Mouse (Mus musculus) midbrain, postnatal 0 days (tissue): Measurements from ENCODE around the gene Pou6f2. TPM values are rescaled to one million over a fixed set of nuclear protein-coding genes. Genes with fewer than 3 reads are reported as not detected.

ENCODE experiments used
- ATAC-seq: fragments of 200-750 bp; cut with Nextera tagmentation; 2 replicates; pipeline ENCODE4 v1.8.0; 2017; ENCODE audit warnings: moderate number of reproducible peaks, mild to moderate bottlenecking, moderate TSS enrichment, moderate library complexity; ENCODE audit not compliant: low FRiP score
- DNase-seq: peaks from one replicate; pipeline ENCODE4 v3.0.0-alpha.2; 2015; ENCODE audit warnings: low spot score
- H3K27ac ChIP-seq: fragments of 300-500 bp; sonication (generic); 2 replicates; pipeline ENCODE4 v1.5.1; 2014; ENCODE audit warnings: low read depth, mild to moderate bottlenecking, low read length, mixed read lengths
- H3K27me3 ChIP-seq: fragments of 300-500 bp; sonication (generic); 2 replicates; pipeline ENCODE4 v1.6.1; 2014; ENCODE audit warnings: low read length, control low read depth, mixed read lengths; ENCODE audit not compliant: insufficient read depth
- H3K36me3 ChIP-seq: fragments of 300-500 bp; sonication (generic); 2 replicates; pipeline ENCODE4 v1.6.1; 2014; ENCODE audit warnings: low read length, control low read depth, mixed read lengths; ENCODE audit not compliant: insufficient read depth
- H3K4me1 ChIP-seq: fragments of 300-500 bp; sonication (generic); 2 replicates; pipeline ENCODE4 v1.6.1; 2014; ENCODE audit warnings: mild to moderate bottlenecking, control low read depth, antibody characterized with exemption, low read length, mixed read lengths; ENCODE audit not compliant: insufficient read depth
- H3K4me2 ChIP-seq: fragments of 300-500 bp; sonication (generic); 2 replicates; pipeline ENCODE4 v1.6.1; 2014; ENCODE audit warnings: low read depth, mild to moderate bottlenecking, low read length, mixed read lengths; ENCODE audit not compliant: poor library complexity, severe bottlenecking
- H3K4me3 ChIP-seq: fragments of 300-500 bp; sonication (generic); 2 replicates; pipeline ENCODE4 v1.5.1; 2014; ENCODE audit warnings: low read depth, mild to moderate bottlenecking, low read length, moderate library complexity
- H3K9ac ChIP-seq: fragments of 300-500 bp; sonication (generic); replicated peaks from 2 replicates; pipeline ENCODE4 v1.6.1; 2014; ENCODE audit warnings: mild to moderate bottlenecking, low read length, moderate library complexity, mixed read lengths; ENCODE audit not compliant: poor library complexity, severe bottlenecking
- H3K9me3 ChIP-seq: fragments of 300-500 bp; sonication (generic); 2 replicates; pipeline ENCODE4 v1.6.1; 2016; ENCODE audit warnings: low read length, control low read depth
- CTCF ChIP-seq: IDR thresholded peaks from 2 replicates; pipeline ENCODE4 v1.5.1; 2016; ENCODE audit warnings: antibody characterized with exemption, mild to moderate bottlenecking
- WGBS: fragments of 180-500 bp; shearing (Covaris S2); extraction: QIAGEN DNeasy Blood & Tissue Kit; methylation state at CpG from one replicate; pipeline ENCODE4 v1.1.7; 2014; 5-methylcytosine and 5-hydroxymethylcytosine counted together
- polyA plus RNA-seq: library from polyadenylated mRNA; unstranded; fragments of >200 nt; fragmentation: Nextera tagmentation; extraction: Ambion mirVana; gene quantifications from 2 replicates; pipeline ENCODE4 v1.2.1, GENCODE M21; 2015
- total RNA-seq: library from RNA; depleted of rRNA; stranded (reverse); fragments of >200 nt; gene quantifications from 2 replicates; pipeline ENCODE4 v1.2.3, GENCODE M21; 2014

Gene Pou6f2
- total and polyA plus RNA-seq, 2 experiments from 2014 or later: 1.8 to 14.1 TPM

- Histone ChIP-seq H3K27ac (no peak overlapping the region), H3K9me3 (no peaks in the 10 kb centered on the region), H3K4me2 (no peak overlapping the region), H3K36me3 (no peaks in the 10 kb centered on the region), H3K4me1 (no peaks in the 10 kb centered on the region; the same call in 1 of the 2 replicates), H3K9ac (no peak overlapping the region), H3K27me3 (no peaks in the 10 kb centered on the region), H3K4me3 (no peak overlapping the region)
- no peak for TF ChIP-seq CTCF
- peak; percentile 69 for DNase-seq
- WGBS: 34% methylated on average over 5 of the region's 5 CpGs
- ATAC-seq: peak; percentile 53; the same call in 1 of the 2 replicates
These were observed 115.0 kb downstream of the Pou6f2 start for GRCm38 (mm10) chr13:18282361-18282982.

GRCm38 (mm10) chr13:18281084-18281483, 116.4 kb downstream of the Pou6f2 start:
- H3K4me2 ChIP-seq: no peak overlapping the region
- 5% methylated on average over 3 of the region's 3 CpGs for WGBS
- no peaks in the 10 kb centered on the region for H3K9me3 ChIP-seq
- DNase-seq (peak; percentile 88), ATAC-seq (peak; percentile 84)
- no peak overlapping the region for H3K4me3 ChIP-seq
- no peak for TF ChIP-seq CTCF
- peak overlapping the region; percentile 1; the same call in 1 of the 2 replicates for H3K27ac ChIP-seq
- no peak overlapping the region for H3K9ac ChIP-seq
- no peaks in the 10 kb centered on the region; the same call in 1 of the 2 replicates for H3K4me1 ChIP-seq
- no peaks in the 10 kb centered on the region for H3K36me3 ChIP-seq
- H3K27me3 ChIP-seq: no peaks in the 10 kb centered on the region

- Histone ChIP-seq H3K9me3 (no peaks in the 10 kb centered on the region), H3K4me1 (no peaks in the 10 kb centered on the region), H3K27ac (no peak overlapping the region), H3K27me3 (no peaks in the 10 kb centered on the region), H3K36me3 (no peaks in the 10 kb centered on the region), H3K9ac (no peak overlapping the region), H3K4me2 (no peak overlapping the region), H3K4me3 (no peak overlapping the region)
- ATAC-seq (no peak), DNase-seq (peak; percentile 67)
- TF ChIP-seq CTCF: no peak
- 74% methylated on average over 3 of the region's 3 CpGs for WGBS
These were observed 144.4 kb downstream of the Pou6f2 start for GRCm38 (mm10) chr13:18253131-18253530.

GRCm38 (mm10) chr13:18218566-18219234, 178.8 kb downstream of the Pou6f2 start:
- peak; percentile 77 for DNase-seq
- 5% methylated on average over 22 of the region's 22 CpGs for WGBS
- 0 out of 2 replicates have a peak overlapping the region, but pooled peaks have one; percentile 29 for H3K9ac ChIP-seq
- H3K4me2 ChIP-seq: peak overlapping the region; percentile 48
- no peaks in the 10 kb centered on the region for H3K36me3 ChIP-seq
- H3K4me3 ChIP-seq: peak overlapping the region; percentile 8; the same call in 1 of the 2 replicates
- no peak overlapping the region for H3K27ac ChIP-seq
- peak; percentile 61 for TF ChIP-seq CTCF
- H3K4me1 ChIP-seq: no peaks in the 10 kb centered on the region; the same call in 1 of the 2 replicates
- no peaks in the 10 kb centered on the region for H3K9me3 ChIP-seq
- ATAC-seq: peak; percentile 87
- H3K27me3 ChIP-seq: no peaks in the 10 kb centered on the region

- DNase-seq (no peak), ATAC-seq (no peak)
- Histone ChIP-seq H3K27me3 (no peaks in the 10 kb centered on the region), H3K27ac (no peak overlapping the region), H3K9me3 (no peaks in the 10 kb centered on the region), H3K36me3 (no peaks in the 10 kb centered on the region), H3K4me1 (no peaks in the 10 kb centered on the region), H3K9ac (no peak overlapping the region), H3K4me2 (no peak overlapping the region), H3K4me3 (no peak overlapping the region)
- WGBS: 94% methylated on average over 14 of the region's 14 CpGs
- no peak for TF ChIP-seq CTCF
These were observed 186.2 kb downstream of the Pou6f2 start for GRCm38 (mm10) chr13:18211242-18211641.
